Mouse (Mus musculus) central nervous system, embryonic 14 days (tissue): ENCODE data around the gene 4932415D10Rik. TPM values are rescaled to one million over a fixed set of nuclear protein-coding genes. Genes with fewer than 3 reads are reported as not detected.

Source experiments
- polyA plus RNA-seq: library from polyadenylated mRNA; depleted of rRNA; stranded (reverse); fragments of >200 nt; gene quantifications from 2 replicates; pipeline ENCODE4 v1.2.3, GENCODE M21; 2012; rRNA removed

Gene 4932415D10Rik
- not detected in 2 replicates for polyA plus RNA-seq

GRCm38 (mm10) chr10:82316482-82316881 lies at the start of gene 4932415D10Rik:
TSS of gene 4932415D10Rik (minus strand) at chr10:82316582.

GRCm38 (mm10) chr10:82354083-82355010 lies 38.0 kb upstream of the 4932415D10Rik start, which contains the start of gene Gm4924:
TSS of gene Gm4924 (plus strand) at chr10:82354255.

GRCm38 (mm10) chr10:82240742-82241400 lies 75.5 kb downstream of the 4932415D10Rik start, which contains the start of gene Zfp938:
TSS of gene Zfp938 (minus strand) at chr10:82241280.

Other genes with a start within 250 kb of the 4932415D10Rik start
- gene BC024063, start 233.2 kb downstream of the 4932415D10Rik start, polyA plus RNA-seq = 2.9 TPM in 2 replicates
- gene AU041133, start 188.6 kb downstream of the 4932415D10Rik start, polyA plus RNA-seq = 3.0 and 3.2 TPM in 2 replicates
- 16.9 and 17.0 TPM in 2 replicates for gene Zfp938, start 75.3 kb downstream of the 4932415D10Rik start, polyA plus RNA-seq
- 8.6 and 9.0 TPM in 2 replicates for gene Gm4924, start 37.7 kb upstream of the 4932415D10Rik start, polyA plus RNA-seq
- gene Gm1553, start 176.0 kb upstream of the 4932415D10Rik start, polyA plus RNA-seq = not detected in 2 replicates